Mouse (Mus musculus): ENCODE data around the gene Phkg2.

Gene Phkg2

GRCm38 (mm10) chr7:127572895-127573471 is at the start of gene Phkg2:
TSS of gene Phkg2 (plus strand) at chr7:127573340.
- peak; percentile 85 for DNase-seq (ENCODE audit: extremely low read depth, insufficient read length, low spot score)

DNA sequence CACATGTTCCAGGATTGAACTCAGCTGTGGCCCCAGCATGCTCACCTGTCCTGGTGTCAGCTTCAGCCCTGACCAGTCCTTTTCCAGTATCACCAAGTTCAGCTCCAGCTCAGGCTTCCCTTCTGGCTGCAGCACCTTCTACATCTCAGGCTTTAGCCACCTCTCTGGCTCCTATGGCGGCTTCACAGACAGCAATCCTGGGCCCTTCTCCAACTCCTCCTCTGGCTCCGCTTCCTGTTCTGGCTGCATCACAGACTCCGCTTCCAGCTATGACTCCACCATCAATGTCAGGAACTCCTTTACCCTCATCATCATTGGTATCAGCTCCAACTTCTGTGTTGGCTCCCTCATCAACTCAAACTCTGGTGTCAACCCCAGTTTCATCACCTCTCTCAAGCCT is 31.5 kb upstream of the Phkg2 start:
- DNase-seq (ENCODE audit: extremely low read depth, insufficient read length, low spot score), result no peak

GRCm38 (mm10) chr7:127549116-127549835 is 23.9 kb upstream of the Phkg2 start:
- DNase-seq (ENCODE audit: extremely low read depth, insufficient read length, low spot score), result no peak

DNA sequence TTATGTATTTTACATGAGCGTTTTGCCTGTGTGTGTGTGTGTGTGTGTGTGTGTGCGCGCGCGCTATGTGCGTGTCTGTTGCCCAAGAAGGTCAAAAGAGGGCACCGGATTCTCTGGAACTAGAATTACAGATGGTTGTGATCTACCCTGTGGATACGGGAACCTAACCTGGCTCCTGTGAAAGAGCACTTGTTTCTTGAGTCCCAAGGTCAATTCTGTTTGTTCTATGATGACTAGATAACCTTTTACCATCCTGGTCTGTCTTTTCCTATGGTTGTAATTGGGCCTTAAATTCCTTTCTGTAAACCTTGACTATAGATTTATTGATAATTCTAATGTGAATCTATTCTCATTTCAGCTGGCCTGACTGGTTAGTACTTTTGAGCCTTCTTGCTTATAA is 21.6 kb upstream of the Phkg2 start:
- DNase-seq (ENCODE audit: extremely low read depth, insufficient read length, low spot score), result no peak

GRCm38 (mm10) chr7:127560580-127560979 is 12.6 kb upstream of the Phkg2 start:
- DNase-seq (ENCODE audit: extremely low read depth, insufficient read length, low spot score), result no peak

DNA sequence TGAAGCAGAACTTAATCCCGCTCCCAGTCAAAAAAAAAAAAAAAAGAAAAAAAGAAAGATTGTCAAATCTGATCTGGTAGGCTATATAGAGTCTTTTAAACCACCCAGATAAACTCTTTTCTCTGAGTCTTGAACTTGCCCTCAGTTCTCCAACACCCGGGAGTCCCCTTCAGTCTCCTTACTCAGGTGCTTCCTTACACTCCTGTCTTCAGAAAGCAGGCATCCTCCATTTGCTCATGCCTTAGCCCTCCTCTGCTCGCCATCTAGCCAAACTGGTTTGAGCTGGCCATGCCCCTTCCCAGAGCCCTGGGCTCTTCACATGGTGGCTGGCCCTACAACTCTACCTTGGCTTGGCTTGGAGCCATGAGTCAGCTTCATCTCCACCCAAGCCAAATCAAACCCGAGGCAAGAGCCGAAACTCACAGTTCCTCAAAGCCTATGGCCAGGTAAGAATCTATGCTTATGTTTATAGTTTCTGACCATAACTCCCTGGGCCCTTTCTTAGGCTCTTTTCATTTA is 11.7 kb upstream of the Phkg2 start, which contains the start of gene Tmem265:
TSS of gene Tmem265 (plus strand) at position 51 of the 519 bp plus-strand sequence.
- no peak for DNase-seq (ENCODE audit: extremely low read depth, insufficient read length, low spot score)

DNA sequence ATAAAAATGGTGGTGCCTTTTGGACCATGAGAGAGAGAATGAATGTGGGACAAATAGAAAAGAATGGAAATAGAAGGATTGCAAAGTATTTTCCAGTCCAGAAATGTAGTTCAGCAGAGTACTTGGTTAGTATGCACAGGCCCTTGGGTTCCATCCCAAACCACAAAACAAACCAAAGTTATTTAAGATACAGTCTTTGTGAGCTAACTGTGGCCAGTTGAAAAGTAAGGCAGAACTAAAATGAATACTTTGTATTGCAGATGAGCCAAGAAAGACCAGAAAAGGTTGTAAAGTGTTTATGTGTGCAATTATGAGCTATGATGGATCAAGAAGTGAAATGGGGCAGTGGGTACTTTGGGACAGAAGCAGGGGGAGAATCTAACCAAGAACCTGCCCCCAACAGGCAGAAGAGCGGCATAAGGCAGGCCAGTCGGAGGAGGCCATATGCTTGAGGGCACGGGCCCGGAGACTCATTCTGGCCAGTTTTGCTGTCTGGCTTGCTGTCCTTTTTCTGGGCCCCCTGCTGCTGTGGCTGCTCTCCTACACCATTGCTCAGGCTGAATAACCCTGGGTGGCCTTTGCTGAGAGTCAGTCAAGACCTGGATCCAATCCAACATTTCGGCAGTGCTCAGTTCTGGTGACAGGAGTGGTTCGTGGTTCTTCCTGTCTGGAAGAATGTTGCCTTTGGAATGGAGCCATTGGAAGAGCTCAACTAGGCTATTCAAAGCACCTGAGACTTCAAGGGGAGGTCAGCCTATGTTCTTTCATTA is 8.6 kb upstream of the Phkg2 start:
- DNase-seq (ENCODE audit: extremely low read depth, insufficient read length, low spot score), result peak; percentile 32

GRCm38 (mm10) chr7:127573503-127574008 is 416 bp downstream of the Phkg2 start:
- DNase-seq (ENCODE audit: extremely low read depth, insufficient read length, low spot score), result peak; percentile 30

- no peak for DNase-seq (ENCODE audit: extremely low read depth, insufficient read length, low spot score)
Observed at GRCm38 (mm10) chr7:127574115-127574514, 975 bp downstream of the Phkg2 start.

GRCm38 (mm10) chr7:127583260-127583659 is 10.1 kb downstream of the Phkg2 start:
- DNase-seq (ENCODE audit: extremely low read depth, insufficient read length, low spot score), result no peak

DNA sequence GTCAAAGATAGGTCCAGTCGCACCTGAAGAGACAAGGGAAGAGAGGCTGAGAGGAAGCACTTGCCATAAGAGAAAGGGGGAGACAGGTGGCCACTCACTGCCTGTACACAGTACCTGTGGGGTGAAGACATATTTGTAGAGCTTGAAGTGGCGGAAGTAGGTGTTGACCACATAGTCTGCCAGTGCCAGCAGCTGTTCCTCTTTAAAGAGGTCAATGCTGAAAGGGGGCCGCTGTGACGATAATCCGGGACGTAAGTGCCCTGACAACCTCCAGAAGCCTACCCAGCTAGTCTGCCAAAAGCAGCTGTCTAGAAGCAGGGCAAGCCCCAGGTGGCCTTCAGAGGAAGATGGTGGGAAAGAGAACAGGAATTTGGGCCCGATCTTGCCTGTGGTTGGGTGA is 11.9 kb downstream of the Phkg2 start:
- DNase-seq (ENCODE audit: extremely low read depth, insufficient read length, low spot score), result no peak

DNA sequence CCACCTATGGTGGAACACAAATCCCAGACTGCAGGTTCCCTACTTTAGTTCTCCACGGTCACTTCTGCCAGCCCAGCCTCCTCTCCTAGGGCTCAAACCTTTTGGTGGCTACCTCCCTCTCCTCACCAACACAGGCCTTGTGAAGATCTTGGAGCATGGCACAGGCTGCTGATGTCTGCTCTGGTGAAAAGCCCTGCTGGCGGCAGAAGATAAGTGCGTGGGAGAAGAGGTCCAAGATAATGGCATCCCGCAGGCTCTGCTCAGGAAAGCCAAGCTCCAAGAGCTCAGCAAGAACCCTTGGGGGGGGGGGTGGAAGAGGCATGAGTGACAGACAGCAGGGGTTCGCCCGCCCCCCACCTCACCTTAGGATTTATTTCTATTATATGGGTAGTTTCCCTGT is 13.0 kb downstream of the Phkg2 start:
- no peak for DNase-seq (ENCODE audit: extremely low read depth, insufficient read length, low spot score)

DNA sequence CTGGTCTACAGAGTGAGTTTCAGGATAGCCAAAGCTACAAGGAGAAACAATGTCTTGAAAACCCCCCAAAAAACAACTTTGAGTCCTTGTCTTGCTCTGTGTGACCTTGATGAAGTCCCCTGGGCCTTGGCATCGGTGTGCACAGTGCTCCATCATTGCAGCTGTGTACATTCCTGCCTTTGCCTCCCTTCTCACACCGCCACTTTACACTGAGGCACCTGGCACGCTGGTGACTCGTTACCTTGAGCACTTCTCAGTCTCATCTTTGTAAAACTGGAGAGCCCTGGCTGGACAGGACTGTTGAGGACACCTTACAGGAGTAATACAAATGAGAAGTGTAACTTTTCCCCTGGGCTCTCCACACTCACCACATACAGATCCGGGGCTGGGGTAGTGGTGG is 14.1 kb downstream of the Phkg2 start:
- DNase-seq (ENCODE audit: extremely low read depth, insufficient read length, low spot score), result no peak

GRCm38 (mm10) chr7:127588011-127588871 is 15.1 kb downstream of the Phkg2 start, which contains the start of the genes Ccdc189 and Rnf40:
TSS of gene Ccdc189 (minus strand) at chr7:127588595.
TSS of gene Rnf40 (plus strand) at chr7:127588767.
- peak; percentile 95 for DNase-seq (ENCODE audit: extremely low read depth, insufficient read length, low spot score)

- DNase-seq (ENCODE audit: extremely low read depth, insufficient read length, low spot score), result no peak
Observed at GRCm38 (mm10) chr7:127588901-127589300, 15.8 kb downstream of the Phkg2 start.

GRCm38 (mm10) chr7:127589637-127590036 is 16.5 kb downstream of the Phkg2 start:
- no peak for DNase-seq (ENCODE audit: extremely low read depth, insufficient read length, low spot score)

DNA sequence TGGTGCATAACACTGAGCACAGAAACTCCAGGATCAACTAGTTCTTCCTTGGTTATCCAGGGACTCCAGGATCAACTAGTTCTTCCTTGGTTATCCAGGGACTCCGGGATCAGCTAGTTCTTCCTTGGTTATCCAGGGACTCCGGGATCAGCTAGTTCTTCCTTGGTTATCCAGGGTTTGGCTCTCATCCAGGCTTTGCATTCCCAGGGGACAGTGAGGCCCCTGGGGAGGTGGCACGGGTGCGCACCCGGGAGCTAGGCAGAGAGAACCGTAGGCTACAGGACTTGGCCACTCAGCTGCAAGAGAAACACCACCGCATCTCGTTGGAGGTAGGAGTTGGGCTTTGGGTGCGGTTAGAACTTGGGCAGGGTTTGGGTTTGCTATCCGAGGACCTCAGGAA is 18.0 kb downstream of the Phkg2 start:
- no peak for DNase-seq (ENCODE audit: extremely low read depth, insufficient read length, low spot score)

DNA sequence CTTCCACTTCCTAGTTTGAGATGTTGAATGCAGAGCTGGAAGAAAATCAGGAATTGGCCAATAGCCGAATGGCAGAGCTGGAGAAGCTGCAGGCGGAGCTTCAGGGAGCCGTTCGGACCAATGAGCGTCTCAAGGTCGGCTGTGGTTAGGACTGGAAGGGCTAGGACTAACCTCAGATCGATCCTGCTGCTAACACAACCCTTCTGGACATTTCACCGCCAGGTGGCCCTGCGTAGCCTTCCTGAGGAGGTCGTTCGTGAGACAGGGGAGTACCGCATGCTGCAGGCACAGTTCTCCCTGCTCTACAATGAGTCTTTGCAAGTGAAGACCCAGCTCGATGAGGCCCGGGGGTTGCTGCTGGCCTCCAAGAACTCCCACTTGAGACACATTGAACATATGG is 19.4 kb downstream of the Phkg2 start:
- no peak for DNase-seq (ENCODE audit: extremely low read depth, insufficient read length, low spot score)

- no peak for DNase-seq (ENCODE audit: extremely low read depth, insufficient read length, low spot score)
Observed at GRCm38 (mm10) chr7:127596747-127597146, 23.6 kb downstream of the Phkg2 start.

- no peak for DNase-seq (ENCODE audit: extremely low read depth, insufficient read length, low spot score)
Observed at GRCm38 (mm10) chr7:127600612-127601011, 27.5 kb downstream of the Phkg2 start.

Data from 3134 (cell line).